In the genomic region with DNA sequence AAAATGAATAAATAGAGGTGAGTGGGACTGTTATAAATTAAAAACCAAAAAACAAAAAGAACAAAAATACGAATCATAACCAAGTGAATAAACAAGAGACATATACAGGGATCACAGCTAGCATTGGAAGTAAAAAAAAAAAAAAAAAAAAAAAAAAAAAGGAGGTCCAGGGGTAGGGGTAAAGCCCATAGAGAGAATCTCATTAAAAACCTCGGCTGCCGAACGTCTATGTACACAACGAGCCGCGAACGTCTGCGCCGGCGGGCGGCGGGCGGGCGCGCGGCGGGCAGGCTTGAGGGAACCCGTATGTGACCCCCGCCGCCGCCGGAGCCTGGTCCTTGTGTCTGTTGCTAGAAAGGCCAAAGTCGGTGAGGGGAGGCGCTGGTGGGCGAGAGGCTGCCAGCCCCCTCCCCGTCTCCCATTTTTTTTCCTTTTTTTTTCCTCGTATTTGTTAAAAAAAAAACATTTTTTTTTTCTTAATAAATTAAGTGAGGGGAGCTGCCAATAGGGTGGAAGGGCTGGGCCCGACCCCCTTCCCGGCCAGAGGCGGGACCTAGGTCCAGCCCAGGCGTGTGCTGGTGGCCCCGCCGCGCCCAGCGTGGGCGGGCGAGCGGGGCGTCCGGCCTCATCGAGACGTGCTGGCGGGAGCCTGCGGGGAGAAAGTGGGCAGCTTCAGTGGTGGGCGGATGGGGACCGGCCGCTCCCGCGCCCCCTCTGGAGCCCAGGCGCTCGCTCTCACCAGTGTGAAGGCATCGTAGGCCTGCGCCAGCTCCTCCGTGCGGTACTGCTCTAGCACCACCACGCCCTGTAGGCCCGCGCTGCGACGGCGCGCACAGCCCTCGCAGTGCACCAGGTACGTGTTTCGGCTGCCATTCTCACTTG, we compare ENCODE assay signal across 8 mouse cellular contexts. TPM values are rescaled to one million over a fixed set of nuclear protein-coding genes. Genes with fewer than 3 reads are reported as not detected.
DNase-seq lines count a peak whose midpoint lies in the region; ATAC-seq and TF ChIP-seq lines count a peak whose summit lies in the region.

No protein-coding gene starts in this region.

- WGBS in liver, embryonic 12.5 days (ENCODE audit: insufficient replicate concordance), result 64% methylated on average over 61 of the region's 66 CpGs
- 79% methylated on average over 66 of the region's 66 CpGs for WGBS in liver, postnatal 0 days (ENCODE audit: insufficient replicate concordance)
- WGBS in forebrain, embryonic 15.5 days, result 19% methylated on average over 63 of the region's 66 CpGs

- no peak overlapping the region for H3K27ac ChIP-seq in liver, embryonic 12.5 days
- no peak overlapping the region for H3K27ac ChIP-seq in liver, postnatal 0 days (ENCODE audit: low read depth)
- H3K27ac ChIP-seq in forebrain, embryonic 15.5 days (replicated peaks), result no peak overlapping the region

- H3K9ac ChIP-seq in liver, embryonic 12.5 days, result no peak overlapping the region
- H3K9ac ChIP-seq in liver, postnatal 0 days (replicated peaks), result no peak overlapping the region
- no peak overlapping the region for H3K9ac ChIP-seq in forebrain, embryonic 15.5 days (replicated peaks)

- no peak for ATAC-seq in liver, embryonic 12.5 days
- ATAC-seq in liver, postnatal 0 days, result no peak
- no peak for ATAC-seq in forebrain, embryonic 15.5 days (replicated peaks)

- peaks cover 8% of the 10 kb centered on the region; the same call in 1 of the 2 replicates for H3K27me3 ChIP-seq in liver, embryonic 12.5 days (replicated peaks)
- H3K27me3 ChIP-seq in liver, postnatal 0 days (ENCODE audit: insufficient read depth, low read length), result no peaks in the 10 kb centered on the region
- no peaks in the 10 kb centered on the region; the same call in 1 of the 2 replicates for H3K27me3 ChIP-seq in forebrain, embryonic 15.5 days

- peak overlapping the region; percentile 94 for H3K4me2 ChIP-seq in liver, embryonic 12.5 days
- H3K4me2 ChIP-seq in liver, postnatal 0 days (ENCODE audit: low read depth, low read length), result no peak overlapping the region
- no peak overlapping the region for H3K4me2 ChIP-seq in forebrain, embryonic 15.5 days (replicated peaks)

- no peak for DNase-seq in liver, postnatal 0 days
- DNase-seq in cerebellum, adult 18-20 months, result peak; percentile 9 to 41
- DNase-seq in kidney, postnatal 14 days, result peak; percentile 38
- DNase-seq in testis, postnatal 14 days (ENCODE audit: low spot score), result peak; percentile 74
- no peak for DNase-seq in urinary bladder, adult 2 months (ENCODE audit: low spot score)
- no peak for DNase-seq in T-cell, adult 2 months (ENCODE audit: low spot score)

- H3K4me1 ChIP-seq in liver, embryonic 12.5 days, result peaks cover 48% of the 10 kb centered on the region
- peaks cover 8% of the 10 kb centered on the region for H3K4me1 ChIP-seq in liver, postnatal 0 days (ENCODE audit: insufficient read depth)
- peaks cover 28% of the 10 kb centered on the region for H3K4me1 ChIP-seq in forebrain, embryonic 15.5 days

- H3K9me3 ChIP-seq in liver, embryonic 12.5 days (replicated peaks), result no peaks in the 10 kb centered on the region
- no peaks in the 10 kb centered on the region for H3K9me3 ChIP-seq in liver, postnatal 0 days (ENCODE audit: low read length)
- H3K9me3 ChIP-seq in forebrain, embryonic 15.5 days, result no peaks in the 10 kb centered on the region

- H3K36me3 ChIP-seq in liver, embryonic 12.5 days, result peaks cover 51% of the 10 kb centered on the region
- H3K36me3 ChIP-seq in liver, postnatal 0 days (replicated peaks; ENCODE audit: insufficient read depth, low read length), result peaks cover 38% of the 10 kb centered on the region
- peaks cover 54% of the 10 kb centered on the region for H3K36me3 ChIP-seq in forebrain, embryonic 15.5 days

- no peak for TF ChIP-seq CTCF in liver, postnatal 0 days (IDR thresholded peaks at IDR 0.05; ENCODE audit: low read depth)

- H3K4me3 ChIP-seq in liver, embryonic 12.5 days, result peak overlapping the region; percentile 6; the same call in 1 of the 2 replicates
- H3K4me3 ChIP-seq in liver, postnatal 0 days (ENCODE audit: low read depth, low read length), result no peak overlapping the region
- peak overlapping the region; percentile 3; the same call in 1 of the 2 replicates for H3K4me3 ChIP-seq in forebrain, embryonic 15.5 days

- no peak for TF ChIP-seq EP300 in liver, postnatal 0 days (IDR thresholded peaks at IDR 0.05; ENCODE audit: low read depth)

RNA-seq across cellular contexts. Expression of a gene that starts 1.4 kb away (rescaled TPM):
- polyA plus RNA-seq in liver, embryonic 12.5 days (2016; fragmentation: Nextera tagmentation; extraction: Ambion mirVana), result 14.4 and 15.4 TPM in 2 replicates
- 12.3 and 14.0 TPM in 2 replicates for polyA plus RNA-seq in liver, postnatal 0 days (2015; fragmentation: Nextera tagmentation; extraction: Ambion mirVana)
- 5.9 and 6.7 TPM in 2 replicates for polyA plus RNA-seq in forebrain, embryonic 15.5 days (2015; fragmentation: Nextera tagmentation; extraction: Ambion mirVana)
- 11.5 and 11.6 TPM in 2 replicates for polyA plus RNA-seq in urinary bladder, adult 2 months (2012; rRNA removed)

RNA-seq across cellular contexts. Expression of a gene that starts 4.0 kb away (rescaled TPM):
- 15.1 and 15.7 TPM in 2 replicates for polyA plus RNA-seq in liver, embryonic 12.5 days (2016; fragmentation: Nextera tagmentation; extraction: Ambion mirVana)
- 4.7 and 5.4 TPM in 2 replicates for polyA plus RNA-seq in liver, postnatal 0 days (2015; fragmentation: Nextera tagmentation; extraction: Ambion mirVana)
- 44.3 and 45.9 TPM in 2 replicates for polyA plus RNA-seq in forebrain, embryonic 15.5 days (2015; fragmentation: Nextera tagmentation; extraction: Ambion mirVana)
- polyA plus RNA-seq in urinary bladder, adult 2 months (2012; rRNA removed), result 43.0 and 48.0 TPM in 2 replicates

RNA-seq across cellular contexts. Expression of a gene that starts 4.2 kb away (rescaled TPM):
- 111 and 119 TPM in 2 replicates for polyA plus RNA-seq in liver, embryonic 12.5 days (2016; fragmentation: Nextera tagmentation; extraction: Ambion mirVana)
- 83.7 and 83.9 TPM in 2 replicates for polyA plus RNA-seq in liver, postnatal 0 days (2015; fragmentation: Nextera tagmentation; extraction: Ambion mirVana)
- 89.4 and 91.9 TPM in 2 replicates for polyA plus RNA-seq in forebrain, embryonic 15.5 days (2015; fragmentation: Nextera tagmentation; extraction: Ambion mirVana)
- polyA plus RNA-seq in urinary bladder, adult 2 months (2012; rRNA removed), result 143 and 188 TPM in 2 replicates

RNA-seq across cellular contexts. Expression of a gene that starts 14.0 kb away (rescaled TPM):
- polyA plus RNA-seq in liver, embryonic 12.5 days (2016; fragmentation: Nextera tagmentation; extraction: Ambion mirVana), result 7.1 and 7.5 TPM in 2 replicates
- polyA plus RNA-seq in liver, postnatal 0 days (2015; fragmentation: Nextera tagmentation; extraction: Ambion mirVana), result 7.4 and 8.2 TPM in 2 replicates
- 56.6 and 58.9 TPM in 2 replicates for polyA plus RNA-seq in forebrain, embryonic 15.5 days (2015; fragmentation: Nextera tagmentation; extraction: Ambion mirVana)
- 3.3 and 10.7 TPM in 2 replicates for polyA plus RNA-seq in urinary bladder, adult 2 months (2012; rRNA removed)

RNA-seq across cellular contexts. Expression of a gene that starts 30.2 kb away (rescaled TPM):
- 4.7 and 6.4 TPM in 2 replicates for polyA plus RNA-seq in liver, embryonic 12.5 days (2016; fragmentation: Nextera tagmentation; extraction: Ambion mirVana)
- polyA plus RNA-seq in liver, postnatal 0 days (2015; fragmentation: Nextera tagmentation; extraction: Ambion mirVana), result 7.8 and 8.7 TPM in 2 replicates
- 127 and 138 TPM in 2 replicates for polyA plus RNA-seq in forebrain, embryonic 15.5 days (2015; fragmentation: Nextera tagmentation; extraction: Ambion mirVana)
- 85.5 and 132 TPM in 2 replicates for polyA plus RNA-seq in urinary bladder, adult 2 months (2012; rRNA removed)

Comparison
In these comparisons a context has a peak if more than half of its experiments do, and no peak if none do; other contexts are left out.
1. DNase-seq: peak in cerebellum, adult 18-20 months (2 of 2), kidney, postnatal 14 days (single experiment) and testis, postnatal 14 days (single experiment); none in liver, postnatal 0 days (single experiment), urinary bladder, adult 2 months (single experiment) and T-cell, adult 2 months (single experiment).